Mouse (Mus musculus) CH12.LX (cell line): ENCODE measurements around the gene Ankrd63. TPM values are rescaled to one million over a fixed set of nuclear protein-coding genes. Genes with fewer than 3 reads are reported as not detected.

Source experiments
- DNase-seq: peaks from one replicate; pipeline ENCODE4 v3.0.0-alpha.2; 2013; ENCODE audit errors: extremely low read depth
- H3K27ac ChIP-seq: 2 replicates; pipeline ENCODE4 v1.5.1; 2012; ENCODE audit warnings: low read depth, mild to moderate bottlenecking, control low read depth, moderate library complexity; ENCODE audit not compliant: insufficient read depth
- H3K27me3 ChIP-seq: replicated peaks from 2 replicates; pipeline ENCODE3; 2012; ENCODE audit warnings: inconsistent platforms
- H3K36me3 ChIP-seq, 2 experiments: replicated peaks in 1 of 2; 2 replicates each; pipeline versions ENCODE3 to v1.6.1; 2012; ENCODE audit warnings: inconsistent platforms in 1 of 2, low read length in 1 of 2, mild to moderate bottlenecking in 1 of 2, mixed read lengths in 1 of 2, moderate library complexity in 1 of 2; ENCODE audit not compliant: control insufficient read depth in 1 of 2, insufficient read depth in 1 of 2
- H3K4me1 ChIP-seq, 2 experiments: 2 replicates each; pipeline ENCODE4 v1.6.1; 2012; ENCODE audit warnings: inconsistent platforms in 1 of 2, moderate library complexity in 1 of 2; ENCODE audit not compliant: insufficient read depth in 2 of 2, control insufficient read depth in 1 of 2
- H3K4me2 ChIP-seq: 2 replicates; pipeline ENCODE4 v1.6.1; 2012; ENCODE audit warnings: low read depth, mild to moderate bottlenecking, control low read depth; ENCODE audit not compliant: poor library complexity, insufficient read depth, severe bottlenecking
- H3K4me3 ChIP-seq, 3 experiments: fragments of 150-350 bp in 1 of 3; sonication (generic) in 1 of 3; replicated peaks in 1 of 3; 2 replicates each; pipeline versions ENCODE3 to v1.5.1; 2011 to 2012; ENCODE audit warnings: low read depth in 2 of 3, low read length in 2 of 3, mild to moderate bottlenecking in 2 of 3, moderate library complexity in 2 of 3, control low read depth in 1 of 3, improper control_type of control experiment in 1 of 3, inconsistent platforms in 1 of 3, mixed read lengths in 1 of 3; ENCODE audit not compliant: poor library complexity in 1 of 3
- H3K79me2 ChIP-seq: replicated peaks from 2 replicates; pipeline ENCODE4 v1.6.1; 2012; ENCODE audit warnings: mild to moderate bottlenecking, moderate library complexity; ENCODE audit not compliant: control insufficient read depth, poor library complexity, insufficient read depth, severe bottlenecking; ENCODE audit errors: extremely low read depth
- H3K9ac ChIP-seq: 2 replicates; pipeline ENCODE4 v1.6.1; 2012; ENCODE audit warnings: low read depth, mild to moderate bottlenecking, control low read depth, moderate library complexity; ENCODE audit not compliant: insufficient read depth
- H3K9me3 ChIP-seq: replicated peaks from 2 replicates; pipeline ENCODE3; 2012; ENCODE audit warnings: low read length, inconsistent platforms, mixed read lengths
- BHLHE40 ChIP-seq: IDR thresholded peaks from 2 replicates; pipeline ENCODE4 v1.6.1; 2011; ENCODE audit warnings: mild to moderate bottlenecking, low read depth, low read length, improper control_type of control experiment
- CHD1 ChIP-seq: IDR thresholded peaks from 2 replicates; pipeline ENCODE4 v1.6.1; 2012; ENCODE audit warnings: low read depth, low read length, improper control_type of control experiment, inconsistent platforms
- EP300 ChIP-seq: IDR thresholded peaks from 2 replicates; pipeline ENCODE4 v1.6.1; 2011; ENCODE audit warnings: low read length, improper control_type of control experiment
- ETS1 ChIP-seq: conservative IDR thresholded peaks from 2 replicates; pipeline ENCODE4 v1.6.1; 2012; ENCODE audit warnings: low read depth, mild to moderate bottlenecking, inconsistent platforms, low read length, improper control_type of control experiment, moderate library complexity
- HCFC1 ChIP-seq: IDR thresholded peaks from 2 replicates; pipeline ENCODE4 v1.6.1; 2012; ENCODE audit warnings: low read depth, mild to moderate bottlenecking, inconsistent platforms, low read length, improper control_type of control experiment
- MAFK ChIP-seq: IDR thresholded peaks from 2 replicates; pipeline ENCODE4 v1.6.1; 2011; ENCODE audit warnings: low read length, improper control_type of control experiment; ENCODE audit not compliant: insufficient replicate concordance
- MAX ChIP-seq: IDR thresholded peaks from 2 replicates; pipeline ENCODE4 v1.6.1; 2011; ENCODE audit warnings: low read length, improper control_type of control experiment
- MEF2A ChIP-seq: IDR thresholded peaks from 2 replicates; pipeline ENCODE4 v1.6.1; 2014; ENCODE audit warnings: low read depth, mild to moderate bottlenecking, inconsistent platforms, low read length, improper control_type of control experiment, borderline replicate concordance
- MXI1 ChIP-seq: IDR thresholded peaks from 2 replicates; pipeline ENCODE4 v1.6.1; 2011; ENCODE audit warnings: mild to moderate bottlenecking, low read depth, low read length, improper control_type of control experiment
- MYC ChIP-seq: IDR thresholded peaks from 2 replicates; pipeline ENCODE4 v1.6.1; 2011; ENCODE audit warnings: low read depth, mild to moderate bottlenecking, improper control_type of control experiment, low read length
- PAX5 ChIP-seq: IDR thresholded peaks from 2 replicates; pipeline ENCODE4 v1.6.1; 2012; ENCODE audit warnings: low read length, inconsistent platforms, mixed read lengths
- POLR2A ChIP-seq: IDR thresholded peaks from 2 replicates; pipeline ENCODE4 v1.6.1; 2011; ENCODE audit warnings: low read depth, mild to moderate bottlenecking, improper control_type of control experiment, low read length
- POLR2AphosphoS2 ChIP-seq: IDR thresholded peaks from 2 replicates; pipeline ENCODE4 v1.6.1; 2011; ENCODE audit warnings: low read depth, low read length, improper control_type of control experiment
- SIN3A ChIP-seq: IDR thresholded peaks from 2 replicates; pipeline ENCODE4 v1.6.1; 2012; ENCODE audit warnings: low read length, improper control_type of control experiment, inconsistent platforms
- USF1 ChIP-seq: IDR thresholded peaks from 2 replicates; pipeline ENCODE4 v1.6.1; 2014; ENCODE audit warnings: low read depth, mild to moderate bottlenecking, inconsistent platforms, low read length, improper control_type of control experiment
- USF2 ChIP-seq: conservative IDR thresholded peaks from 2 replicates; pipeline ENCODE4 v1.6.1; 2011; ENCODE audit warnings: low read depth, low read length, improper control_type of control experiment
- ZC3H11A ChIP-seq: IDR thresholded peaks from 2 replicates; pipeline ENCODE4 v1.6.1; 2012; ENCODE audit warnings: low read depth, mild to moderate bottlenecking, inconsistent platforms, low read length, improper control_type of control experiment
- ZMIZ1 ChIP-seq: IDR thresholded peaks from 2 replicates; pipeline ENCODE4 v1.6.1; 2012; ENCODE audit warnings: low read depth, mild to moderate bottlenecking, inconsistent platforms, low read length, improper control_type of control experiment
- dilution Hi-C: fragments of 300-500 bp; cut with MboI; formaldehyde crosslinking; loops from 2 replicates; pipeline ENCODE4 v1.14.3; 2020; ENCODE audit warnings: low sequenced_read_pairs; ENCODE audit not compliant: extremely low pct_unique_long_range_greater_than_20kb, extremely low pct_ligation_motif_present
- in situ Hi-C: fragments of 300-500 bp; cut with MboI; formaldehyde crosslinking; loops from 3 replicates; pipeline ENCODE4 v1.14.3; 2019; ENCODE audit warnings: low sequenced_read_pairs, low pct_ligation_motif_present, low pct_unique_long_range_greater_than_20kb, mixed read lengths
- polyA plus RNA-seq: library from polyadenylated mRNA; unstranded; fragments of >175 nt; gene quantifications from 2 replicates; pipeline ENCODE4 v1.2.1, GENCODE M21; 2012; ENCODE audit warnings: low read depth; ENCODE audit not compliant: insufficient read length
- total RNA-seq, 2 experiments: library from RNA; depleted of rRNA; stranded (reverse); fragments of 300-350 nt in 1 of 2; fragments of >200 nt in 1 of 2; gene quantifications; 2 replicates each; pipeline ENCODE4 v1.2.3; 2012 to 2014

The Ankrd63 gene
- total and polyA plus RNA-seq, 3 experiments = 0.07 TPM; not detected in 2

- Histone ChIP-seq H3K4me1 (peaks cover 5 to 29% of the 10 kb centered on the region in 2 experiments), H3K9me3 (peaks cover 19% of the 10 kb centered on the region), H3K4me2 (no peak overlapping the region), H3K79me2 (no peaks in the 10 kb centered on the region), H3K4me3 (no peak overlapping the region), H3K36me3 (peaks cover 6 to 44% of the 10 kb centered on the region in 2 experiments), H3K27me3 (no peaks in the 10 kb centered on the region), H3K27ac (no peak overlapping the region), H3K9ac (no peak overlapping the region)
- no peak for DNase-seq
- TF ChIP-seq BHLHE40 (peak; percentile 29; the same call in 1 of the 2 replicates), HCFC1 (no peak), MEF2A (no peak), MAFK (no peak), USF2 (no peak), SIN3A (no peak)
- in situ Hi-C loops = no loop called here
- dilution Hi-C loops = no loop called here
Observed at GRCm38 (mm10) chr2:118706436-118706835, 2.7 kb upstream of the Ankrd63 start.

- no peak overlapping the region for H3K9ac ChIP-seq
- peaks cover 5 to 27% of the 10 kb centered on the region in 2 experiments for H3K4me1 ChIP-seq
- H3K79me2 ChIP-seq = no peaks in the 10 kb centered on the region
- H3K4me3 ChIP-seq = no peak overlapping the region
- DNase-seq = no peak
- H3K9me3 ChIP-seq = peaks cover 21% of the 10 kb centered on the region
- peaks cover 0 to 11% of the 10 kb centered on the region in 2 experiments for H3K36me3 ChIP-seq
- dilution Hi-C loops (no loop called here), in situ Hi-C loops (no loop called here)
- H3K27me3 ChIP-seq = no peaks in the 10 kb centered on the region
- peak overlapping the region; percentile 37 for H3K4me2 ChIP-seq
- no peak overlapping the region for H3K27ac ChIP-seq
- no peak for TF ChIP-seq POLR2AphosphoS2
- TF ChIP-seq POLR2A = no peak
- TF ChIP-seq MXI1 = no peak
- TF ChIP-seq ZC3H11A = no peak
- no peak for TF ChIP-seq MYC
- TF ChIP-seq MAFK = no peak
- TF ChIP-seq ETS1 = no peak
- TF ChIP-seq MAX = no peak
- TF ChIP-seq USF1 = no peak
- TF ChIP-seq ZMIZ1 = no peak
- no peak for TF ChIP-seq HCFC1
- TF ChIP-seq PAX5 = no peak
- no peak for TF ChIP-seq CHD1
- TF ChIP-seq EP300 = no peak
Observed at GRCm38 (mm10) chr2:118702883-118703761, 641 bp downstream of the Ankrd63 start.
